Mouse (Mus musculus) heart, postnatal 4 days (tissue): ENCODE results near the gene P4htm. TPM values are rescaled to one million over a fixed set of nuclear protein-coding genes. Genes with fewer than 3 reads are reported as not detected.

Experiments used
- DNase-seq: peaks from one replicate; pipeline ENCODE4 v3.0.0; 2021
- microRNA-seq, 2 experiments: library from miRNA; unstranded; fragments of <30 nt; microRNA quantifications; one replicate each; pipeline ENCODE4 v1.2.0; 2021 to 2022
- total RNA-seq, 2 experiments: library from RNA; stranded (reverse); gene quantifications; 2 replicates each; pipeline ENCODE4 v1.2.3; 2021

The P4htm gene
- total RNA-seq, 2 experiments from 2014 or later: 13.2 to 13.4 TPM

DNA sequence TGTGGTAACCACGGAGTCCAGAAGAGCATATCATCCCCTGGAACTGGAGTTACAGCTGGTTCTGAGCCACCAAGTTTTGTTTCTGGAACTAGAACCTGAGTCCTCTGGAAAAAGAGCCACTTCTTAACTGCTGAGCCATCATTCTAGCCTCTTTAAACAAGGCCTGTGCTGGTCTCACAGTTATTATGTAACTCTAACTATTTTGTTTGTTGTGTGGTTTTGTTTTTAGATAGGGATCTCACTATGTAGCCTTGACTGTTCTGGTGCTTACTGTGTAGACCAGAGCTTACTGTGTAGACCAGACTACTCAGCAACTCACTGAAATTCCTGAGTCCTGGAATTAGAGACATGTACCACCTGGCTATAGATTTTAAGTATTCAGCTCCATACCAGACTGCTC lies 50.6 kb downstream of the P4htm start:
- no peak for DNase-seq

DNA sequence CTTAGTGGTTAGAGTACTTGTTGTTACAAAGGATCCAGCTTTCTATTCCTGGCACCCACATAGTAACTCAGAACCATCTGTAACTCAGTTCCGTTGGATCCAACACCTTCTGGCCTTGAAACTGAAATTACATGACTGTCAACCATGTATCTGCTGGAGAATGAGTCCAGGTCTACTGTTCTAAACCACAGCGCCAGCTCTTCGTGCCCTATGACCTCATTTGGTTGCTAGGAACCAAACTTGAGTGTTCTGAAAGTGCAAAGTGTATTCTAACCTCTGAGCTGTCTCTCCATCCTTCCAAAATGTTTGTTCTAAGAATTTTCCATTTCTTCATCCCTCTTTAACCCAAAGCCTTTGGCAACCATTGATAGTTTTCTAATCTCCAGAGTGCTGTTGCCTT lies 51.5 kb downstream of the P4htm start:
- DNase-seq: no peak

DNA sequence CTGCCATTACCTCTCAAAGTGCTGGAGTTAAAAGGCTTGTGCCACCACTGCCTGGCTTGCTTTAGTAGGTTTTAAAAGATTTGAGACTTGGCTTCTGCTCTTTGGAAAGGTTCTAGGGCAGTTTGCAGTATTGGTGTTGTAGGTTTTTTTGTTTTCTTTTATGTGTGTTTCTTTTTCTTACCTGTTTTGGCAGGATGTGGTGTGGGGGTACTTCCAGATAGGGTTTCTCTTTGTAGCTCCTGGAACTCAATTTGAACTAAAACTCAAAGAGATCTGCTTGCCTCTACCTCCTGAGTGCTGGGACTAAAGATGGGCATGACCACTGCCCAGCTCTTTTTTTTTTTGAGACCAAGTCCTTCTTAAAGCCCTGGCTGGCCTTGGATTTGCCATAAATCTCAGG lies 56.6 kb downstream of the P4htm start:
- no peak for DNase-seq

DNA sequence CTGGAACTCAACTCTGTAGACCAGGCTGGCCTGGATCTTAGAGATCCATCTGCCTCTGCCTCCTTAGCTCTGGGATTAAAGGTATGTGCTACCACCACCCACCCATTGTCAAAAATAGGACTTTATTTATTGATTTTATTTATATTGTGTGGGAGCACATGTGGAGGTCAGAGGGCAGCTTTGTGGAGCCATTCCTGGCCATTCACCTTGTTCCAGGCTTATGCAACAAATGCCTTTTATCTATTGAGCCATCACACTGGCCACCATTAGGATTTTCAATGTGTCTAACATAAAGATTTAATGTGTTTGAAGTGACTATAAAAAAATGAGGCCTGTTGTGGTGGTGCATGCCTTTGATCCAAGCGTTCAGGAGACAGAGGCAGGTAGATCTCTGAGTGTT lies 66.0 kb downstream of the P4htm start:
- no peak for DNase-seq

DNA sequence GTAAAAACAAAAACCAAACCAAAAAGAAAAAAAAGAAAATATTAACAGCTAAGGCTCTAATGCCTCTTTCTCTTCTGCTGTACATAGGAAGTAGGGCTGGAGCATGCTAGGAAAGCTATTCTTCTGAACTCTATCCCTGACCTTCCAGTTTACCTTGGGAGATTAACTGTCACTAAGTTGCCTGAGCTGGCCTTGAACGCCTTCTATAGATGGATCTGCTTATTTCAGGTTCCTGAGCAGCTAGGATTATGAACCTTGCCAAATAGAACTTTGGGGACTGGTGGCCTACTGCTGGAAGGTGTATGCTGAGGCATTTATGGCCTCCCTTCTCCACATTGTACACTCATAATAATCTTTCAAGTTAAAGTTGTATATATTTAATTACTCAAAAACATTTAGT lies 66.5 kb downstream of the P4htm start:
- DNase-seq: no peak

Small RNA genes within 50 kb of the gene (microRNA-seq; reads per million reads assigned to microRNA genes)
- gene Gm24083: 0 reads per million in 2 experiments
- gene Mir191: 0 reads per million in 2 experiments
- gene Mir425: 1,019 to 1,261 reads per million in 2 experiments

Other genes with a start within 250 kb of the P4htm start
- 100 to 1,000 TPM; 105 to 108 TPM for gene Usp4, start 249.8 kb downstream of the P4htm start, total RNA-seq
- 1 to 10 TPM in 1 of 2 experiments, under 1 TPM in 1; 0.64 to 1.1 TPM for gene 1700102P08Rik, start 204.9 kb downstream of the P4htm start, total RNA-seq
- gene Ccdc36, start 169.2 kb downstream of the P4htm start, total RNA-seq: under 1 TPM; 0.10 to 0.11 TPM
- gene BC048562, start 161.2 kb downstream of the P4htm start, total RNA-seq: not detected
- gene Ccdc71, start 137.1 kb downstream of the P4htm start, total RNA-seq: 10 to 100 TPM; 27.0 to 28.4 TPM
- 10 to 100 TPM; 43.9 to 45.6 TPM for gene Klhdc8b, start 136.1 kb downstream of the P4htm start, total RNA-seq
- gene Lamb2, start 117.9 kb downstream of the P4htm start, total RNA-seq: 100 to 1,000 TPM; 217 to 229 TPM
- gene Usp19, start 107.1 kb downstream of the P4htm start, total RNA-seq: 100 to 1,000 TPM; 108 to 109 TPM
- 10 to 100 TPM; 75.7 to 83.6 TPM for gene Qars, start 90.0 kb downstream of the P4htm start, total RNA-seq
- 10 to 100 TPM; 93.5 to 94.0 TPM for gene Qrich1, start 80.9 kb downstream of the P4htm start, total RNA-seq
- gene Impdh2, start 37.4 kb downstream of the P4htm start, total RNA-seq: 10 to 100 TPM; 77.5 to 79.6 TPM
- 10 to 100 TPM; 57.0 to 64.2 TPM for gene Ndufaf3, start 30.2 kb downstream of the P4htm start, total RNA-seq
- 10 to 100 TPM; 20.6 to 21.6 TPM for gene Dalrd3, start 27.8 kb downstream of the P4htm start, total RNA-seq
- 10 to 100 TPM; 36.6 to 40.0 TPM for gene Wdr6, start 18.9 kb downstream of the P4htm start, total RNA-seq
- 10 to 100 TPM; 60.7 to 76.7 TPM for gene Arih2, start 51.7 kb upstream of the P4htm start, total RNA-seq
- 100 to 1,000 TPM; 206 to 213 TPM for gene Slc25a20, start 64.4 kb upstream of the P4htm start, total RNA-seq
- 10 to 100 TPM; 74.0 to 79.7 TPM for gene Prkar2a, start 91.6 kb upstream of the P4htm start, total RNA-seq
- 10 to 100 TPM; 43.7 to 48.5 TPM for gene Ip6k2, start 186.1 kb upstream of the P4htm start, total RNA-seq
- 1 to 10 TPM; 8.1 to 8.2 TPM for gene Nckipsd, start 210.7 kb upstream of the P4htm start, total RNA-seq
- under 1 TPM; 0.07 TPM for gene Celsr3, start 228.7 kb upstream of the P4htm start, total RNA-seq